Mouse (Mus musculus): ENCODE results near the gene Lsamp. TPM values are rescaled to one million over a fixed set of nuclear protein-coding genes. Genes with fewer than 3 reads are reported as not detected.

Gene Lsamp
- polyA plus RNA-seq, 1 experiment: not detected

DNA sequence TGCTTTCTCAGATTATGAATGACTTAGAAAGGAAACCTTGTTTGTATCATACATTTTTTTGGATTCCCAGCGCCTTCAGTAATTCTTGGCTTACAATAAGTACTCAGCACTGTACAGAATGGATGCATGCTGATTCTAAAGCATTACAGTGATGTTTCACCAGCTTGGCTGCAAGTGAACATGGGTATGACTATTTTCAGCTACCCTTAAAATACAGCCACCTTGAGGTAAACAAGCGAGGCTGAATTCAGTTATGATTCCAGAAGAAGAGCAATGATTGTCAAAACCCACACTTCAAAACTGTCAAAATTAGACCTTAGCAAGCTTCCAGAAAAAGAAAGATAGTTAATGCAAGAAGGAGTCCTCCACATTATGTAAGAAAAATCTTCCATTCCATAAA, 1089.3 kb downstream of the Lsamp start:
- no peak for TF ChIP-seq GATA1 (IDR thresholded peaks at IDR 0.05; ENCODE audit: low read length)

DNA sequence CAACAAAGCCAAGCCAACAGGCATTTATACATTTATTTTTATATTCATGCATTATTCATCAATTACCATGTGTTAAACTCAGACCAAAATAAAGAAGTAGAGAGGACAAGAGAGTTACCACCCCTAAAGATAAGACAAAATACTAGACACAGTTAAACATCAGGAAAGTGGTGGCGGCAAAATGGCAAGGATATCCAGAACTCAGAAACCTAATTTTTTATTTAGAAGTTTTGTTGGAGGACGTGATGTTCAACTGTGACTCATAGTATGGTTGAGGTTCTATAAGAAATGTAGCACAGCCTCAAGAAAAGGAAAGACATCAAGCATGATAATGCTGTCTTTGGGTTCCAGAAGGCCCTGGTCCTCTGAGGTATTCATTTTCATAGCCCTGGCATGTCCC, 1104.5 kb downstream of the Lsamp start:
- TF ChIP-seq GATA1 (IDR thresholded peaks at IDR 0.05; ENCODE audit: low read length): no peak

DNA sequence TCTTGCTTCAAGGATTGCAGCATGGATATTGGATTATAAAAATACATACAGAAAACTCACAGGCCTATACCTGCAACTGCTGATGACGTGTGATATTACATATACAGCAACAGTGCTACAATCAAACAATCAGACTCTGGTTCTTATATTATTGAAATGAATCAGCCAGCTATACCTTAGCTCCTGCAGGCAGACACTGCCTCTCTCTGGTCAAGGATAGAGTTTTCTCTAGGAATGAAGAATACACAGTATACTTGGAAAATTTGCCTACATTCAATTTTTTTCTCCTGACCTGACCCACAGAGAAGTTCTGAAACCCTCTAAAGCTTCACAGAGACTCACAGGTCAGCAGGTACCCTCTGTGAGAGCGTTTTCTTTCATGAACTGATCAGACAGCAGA, 1105.9 kb downstream of the Lsamp start:
- TF ChIP-seq GATA1 (IDR thresholded peaks at IDR 0.05; ENCODE audit: low read length): no peak

DNA sequence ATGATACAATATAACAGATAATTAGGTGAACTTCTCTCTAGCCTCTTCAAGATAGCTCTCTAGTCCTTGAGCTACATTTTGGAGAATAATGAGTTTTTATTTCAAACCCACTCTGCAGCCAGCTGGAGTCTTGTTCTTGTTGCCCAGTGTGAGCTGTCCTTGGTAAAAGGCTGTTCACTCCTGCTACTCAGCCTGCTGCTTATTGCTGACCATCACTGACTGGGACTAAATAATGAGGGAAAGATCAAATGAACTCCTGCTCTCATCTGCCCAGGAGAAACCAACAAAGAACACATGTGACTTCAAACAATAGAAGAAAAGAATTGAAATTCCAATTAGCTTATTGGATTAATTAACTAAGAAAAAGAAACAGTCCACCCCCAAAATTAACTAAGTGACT, 1107.1 kb downstream of the Lsamp start:
- TF ChIP-seq GATA1 (IDR thresholded peaks at IDR 0.05; ENCODE audit: low read length): no peak

GRCm38 (mm10) chr16:41102805-41103204, 1118.6 kb downstream of the Lsamp start:
- TF ChIP-seq GATA1 (IDR thresholded peaks at IDR 0.05; ENCODE audit: low read length): no peak

GRCm38 (mm10) chr16:41124361-41124760, 1140.2 kb downstream of the Lsamp start:
- no peak for TF ChIP-seq GATA1 (IDR thresholded peaks at IDR 0.05; ENCODE audit: low read length)

GRCm38 (mm10) chr16:41125051-41125450, 1140.9 kb downstream of the Lsamp start:
- no peak for TF ChIP-seq GATA1 (IDR thresholded peaks at IDR 0.05; ENCODE audit: low read length)

- no peak for TF ChIP-seq GATA1 (IDR thresholded peaks at IDR 0.05; ENCODE audit: low read length)
Observed at GRCm38 (mm10) chr16:41131053-41131452, 1146.9 kb downstream of the Lsamp start.

DNA sequence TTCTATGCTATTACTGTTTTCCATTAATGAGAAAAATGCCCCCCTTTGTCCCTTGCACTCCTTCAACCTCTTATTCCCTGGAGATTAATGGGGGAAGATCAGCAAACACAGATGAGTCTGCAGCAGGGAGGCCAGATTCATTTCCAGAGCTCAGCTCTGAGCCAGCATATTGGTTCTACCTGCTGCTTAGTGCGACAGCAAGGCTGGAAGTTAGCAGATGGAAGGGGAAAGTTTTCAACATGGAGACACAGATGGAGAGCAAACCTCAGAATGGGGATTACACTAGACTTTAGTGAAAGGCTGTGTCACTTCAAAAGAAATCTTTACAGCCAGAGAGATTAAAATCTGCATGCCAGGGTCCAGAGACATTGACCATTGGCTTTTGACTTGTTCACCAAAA, 1188.7 kb downstream of the Lsamp start:
- TF ChIP-seq GATA1 (IDR thresholded peaks at IDR 0.05; ENCODE audit: low read length): no peak

DNA sequence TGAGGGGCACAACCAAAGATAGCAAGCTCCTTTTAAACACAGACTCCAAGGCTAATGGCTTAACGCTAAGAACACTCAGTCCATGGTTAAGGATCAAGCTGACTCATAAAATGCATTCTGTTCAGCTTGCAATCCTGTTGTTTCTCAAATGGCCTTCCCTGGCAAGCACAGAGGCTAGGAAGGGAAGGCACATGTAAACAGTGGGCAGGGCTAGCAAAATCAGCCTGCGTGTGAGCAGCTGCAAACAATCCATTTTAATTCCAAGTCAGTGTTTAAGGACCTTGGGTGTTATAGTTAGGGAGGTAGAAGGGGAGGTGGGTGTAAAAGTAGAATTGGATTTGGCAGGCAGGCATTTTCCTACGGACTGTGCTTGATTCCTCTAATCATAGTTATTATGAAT, 1195.4 kb downstream of the Lsamp start:
- TF ChIP-seq GATA1 (IDR thresholded peaks at IDR 0.05; ENCODE audit: low read length): no peak

GRCm38 (mm10) chr16:41180867-41181266, 1196.7 kb downstream of the Lsamp start:
- no peak for TF ChIP-seq GATA1 (IDR thresholded peaks at IDR 0.05; ENCODE audit: low read length)

GRCm38 (mm10) chr16:41210055-41210454, 1225.9 kb downstream of the Lsamp start:
- no peak for TF ChIP-seq GATA1 (IDR thresholded peaks at IDR 0.05; ENCODE audit: low read length)

- no peak for TF ChIP-seq GATA1 (IDR thresholded peaks at IDR 0.05; ENCODE audit: low read length)
Observed at GRCm38 (mm10) chr16:41235829-41236228, 1251.7 kb downstream of the Lsamp start.

DNA sequence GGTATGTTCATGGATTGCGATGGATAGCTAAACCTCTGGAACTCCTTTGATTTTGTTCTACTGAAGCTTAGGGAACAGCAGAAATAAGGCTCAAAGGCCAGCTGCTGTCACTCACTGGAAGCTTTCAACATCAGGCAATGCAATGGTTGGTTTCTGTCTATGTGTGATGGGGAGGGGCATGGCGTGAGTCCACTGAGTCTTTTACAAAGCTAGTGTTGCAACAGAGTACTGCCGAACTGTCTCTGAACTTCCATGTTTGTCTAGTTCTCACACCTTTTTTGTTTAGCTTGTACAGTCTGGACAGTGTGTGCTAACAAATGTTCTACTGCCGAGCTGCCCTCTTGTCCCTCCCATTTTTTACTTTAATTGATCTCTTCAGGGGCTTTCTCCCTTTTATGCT, 1258.7 kb downstream of the Lsamp start:
- TF ChIP-seq GATA1 (IDR thresholded peaks at IDR 0.05; ENCODE audit: low read length): no peak

- TF ChIP-seq GATA1 (IDR thresholded peaks at IDR 0.05; ENCODE audit: low read length): no peak
Observed at GRCm38 (mm10) chr16:41244711-41245110, 1260.5 kb downstream of the Lsamp start.

DNA sequence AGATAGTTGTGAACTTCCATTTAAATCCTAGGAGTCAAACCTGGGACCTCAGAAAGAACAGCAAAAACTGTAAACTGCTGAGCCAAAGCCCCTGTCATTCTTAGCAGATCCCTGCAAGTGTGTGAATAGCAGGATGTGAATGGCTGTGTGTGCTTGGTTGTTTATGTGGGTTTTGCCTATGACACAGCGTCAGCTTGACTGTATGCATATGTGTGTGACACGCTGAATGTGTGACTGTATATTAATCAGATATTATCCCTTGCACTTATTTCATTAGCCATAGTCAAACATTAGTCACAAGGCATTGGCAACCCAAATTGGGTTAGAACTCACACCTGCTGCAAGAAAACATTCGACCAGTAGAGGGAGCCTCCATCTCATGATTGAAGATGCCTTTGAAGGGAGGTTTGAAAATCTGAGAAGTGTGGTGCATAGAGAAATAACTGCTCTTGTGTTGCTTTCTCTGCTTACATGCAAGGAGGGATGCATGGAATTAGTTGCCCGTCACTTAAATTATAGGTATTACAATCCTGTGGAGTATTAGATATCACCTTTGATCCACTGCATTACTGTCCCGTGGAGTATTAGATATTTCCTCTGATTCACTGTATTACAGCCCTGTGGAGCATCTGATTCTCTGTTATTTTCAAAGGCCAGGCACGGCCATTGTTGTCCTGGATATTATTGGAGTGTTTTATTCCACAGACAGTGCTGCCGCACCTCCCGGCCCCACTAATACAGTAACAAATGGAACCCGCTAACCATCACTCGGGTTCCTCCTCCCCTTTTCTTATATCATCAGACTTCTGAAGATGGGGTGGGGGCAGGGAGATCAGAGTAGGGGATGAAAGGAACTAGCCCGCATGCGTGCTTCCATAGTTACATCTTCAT, 1274.2 kb downstream of the Lsamp start:
- no peak for TF ChIP-seq GATA1 (IDR thresholded peaks at IDR 0.05; ENCODE audit: low read length)

- TF ChIP-seq GATA1 (IDR thresholded peaks at IDR 0.05; ENCODE audit: low read length): no peak
Observed at GRCm38 (mm10) chr16:41275999-41276671, 1292.0 kb downstream of the Lsamp start.
